Mouse (Mus musculus) midbrain, embryonic 16.5 days (tissue): ENCODE measurements around the gene Ppm1n. TPM values are rescaled to one million over a fixed set of nuclear protein-coding genes. Genes with fewer than 3 reads are reported as not detected.
"Not testable (repeated sequence)": the region's sequence is repeated elsewhere in the genome, so short reads cannot be mapped to it uniquely, and the experiment has no call there.

ENCODE experiments used
- ATAC-seq: fragments of 200-750 bp; cut with Nextera tagmentation; 2 replicates; pipeline ENCODE4 v1.8.0; 2017; ENCODE audit warnings: moderate TSS enrichment
- H3K27ac ChIP-seq: fragments of 300-500 bp; sonication (generic); 2 replicates; pipeline ENCODE4 v1.5.1; 2014; ENCODE audit warnings: mild to moderate bottlenecking, low read length, mixed read lengths
- H3K27me3 ChIP-seq: fragments of 300-500 bp; sonication (generic); 2 replicates; pipeline ENCODE4 v1.6.1; 2014; ENCODE audit warnings: low read depth, low read length, mixed read lengths; ENCODE audit not compliant: control insufficient read depth, insufficient read depth
- H3K36me3 ChIP-seq: fragments of 300-500 bp; sonication (generic); 2 replicates; pipeline ENCODE4 v1.6.1; 2014; ENCODE audit warnings: mild to moderate bottlenecking, low read length, moderate library complexity, mixed read lengths; ENCODE audit not compliant: control insufficient read depth, insufficient read depth
- H3K4me1 ChIP-seq: fragments of 300-500 bp; sonication (generic); 2 replicates; pipeline ENCODE4 v1.6.1; 2014; ENCODE audit warnings: mild to moderate bottlenecking, low read length, mixed read lengths; ENCODE audit not compliant: control insufficient read depth, insufficient read depth
- H3K4me2 ChIP-seq: fragments of 300-500 bp; sonication (generic); 2 replicates; pipeline ENCODE4 v1.6.1; 2014; ENCODE audit warnings: mild to moderate bottlenecking, low read length, mixed read lengths
- H3K4me3 ChIP-seq: fragments of 300-500 bp; sonication (generic); 2 replicates; pipeline ENCODE4 v1.5.1; 2014; ENCODE audit warnings: low read depth, mild to moderate bottlenecking, low read length, moderate library complexity, mixed read lengths
- H3K9ac ChIP-seq: fragments of 300-500 bp; sonication (generic); 2 replicates; pipeline ENCODE4 v1.6.1; 2014; ENCODE audit warnings: low read depth, low read length, mixed read lengths
- H3K9me3 ChIP-seq: fragments of 300-500 bp; sonication (generic); replicated peaks from 2 replicates; pipeline ENCODE4 v1.6.1; 2014; ENCODE audit warnings: mild to moderate bottlenecking, low read length, mixed read lengths; ENCODE audit not compliant: control insufficient read depth, poor library complexity, severe bottlenecking
- WGBS: fragments of 180-500 bp; shearing (Covaris S2); extraction: QIAGEN DNeasy Blood & Tissue Kit; methylation state at CpG from one replicate; pipeline ENCODE4 v1.1.7; 2014; 5-methylcytosine and 5-hydroxymethylcytosine counted together
- polyA plus RNA-seq: library from polyadenylated mRNA; unstranded; fragments of >200 nt; fragmentation: Nextera tagmentation; extraction: Ambion mirVana; gene quantifications from 2 replicates; pipeline ENCODE4 v1.2.1, GENCODE M21; 2015

Gene Ppm1n
- polyA plus RNA-seq, 1 experiment from 2014 or later = 1.6 TPM

GRCm38 (mm10) chr7:19295503-19296185, 15.8 kb upstream of the Ppm1n start:
- ATAC-seq = peak; percentile 53
- peaks cover 9% of the 10 kb centered on the region for H3K4me1 ChIP-seq
- no peaks in the 10 kb centered on the region for H3K9me3 ChIP-seq
- no peak overlapping the region for H3K4me3 ChIP-seq
- H3K4me2 ChIP-seq = peak overlapping the region; percentile 27; the same call in 1 of the 2 replicates
- no peak overlapping the region; the same call in 1 of the 2 replicates for H3K9ac ChIP-seq
- WGBS = 15% methylated on average over 20 of the region's 22 CpGs
- 0 out of 2 replicates have a peak overlapping the region, but pooled peaks have one; percentile 47 for H3K27ac ChIP-seq
- H3K27me3 ChIP-seq = no peaks in the 10 kb centered on the region
- H3K36me3 ChIP-seq = peaks cover 15% of the 10 kb centered on the region

- Histone ChIP-seq H3K9ac (0 out of 2 replicates have a peak overlapping the region, but pooled peaks have one; percentile 42), H3K9me3 (no peaks in the 10 kb centered on the region), H3K4me2 (peak overlapping the region; percentile 12; the same call in 1 of the 2 replicates), H3K4me1 (peaks cover 7% of the 10 kb centered on the region), H3K27ac (no peak overlapping the region), H3K27me3 (no peaks in the 10 kb centered on the region), H3K4me3 (peak overlapping the region; percentile 12; the same call in 1 of the 2 replicates), H3K36me3 (peaks cover 20% of the 10 kb centered on the region)
- ATAC-seq = no peak
- 7% methylated on average over 20 of the region's 20 CpGs for WGBS
These were observed 11.2 kb upstream of the Ppm1n start for GRCm38 (mm10) chr7:19290969-19291596.

GRCm38 (mm10) chr7:19284763-19285162, 4.9 kb upstream of the Ppm1n start:
- Histone ChIP-seq H3K4me2 (peak overlapping the region; percentile 71), H3K4me3 (no peak overlapping the region), H3K36me3 (peaks cover 4% of the 10 kb centered on the region), H3K4me1 (peaks cover 14% of the 10 kb centered on the region), H3K27me3 (peaks cover 15% of the 10 kb centered on the region), H3K27ac (no peak overlapping the region), H3K9me3 (no peaks in the 10 kb centered on the region), H3K9ac (no peak overlapping the region)
- ATAC-seq = no peak
- WGBS = 34% methylated on average over 4 of the region's 4 CpGs

GRCm38 (mm10) chr7:19283406-19283804, 3.5 kb upstream of the Ppm1n start:
- peak; percentile 22; the same call in 1 of the 2 replicates for ATAC-seq
- Histone ChIP-seq H3K9me3 (no peaks in the 10 kb centered on the region), H3K36me3 (peaks cover 4% of the 10 kb centered on the region), H3K27ac (peak overlapping the region; percentile 90), H3K27me3 (peaks cover 29% of the 10 kb centered on the region), H3K4me2 (peak overlapping the region; percentile 71), H3K9ac (peak overlapping the region; percentile 93), H3K4me3 (peak overlapping the region; percentile 75), H3K4me1 (peaks cover 21% of the 10 kb centered on the region)
- 17% methylated on average over 14 of the region's 14 CpGs for WGBS

GRCm38 (mm10) chr7:19282791-19283405, 3.0 kb upstream of the Ppm1n start:
- Histone ChIP-seq H3K9me3 (no peaks in the 10 kb centered on the region), H3K4me2 (peak overlapping the region; percentile 71), H3K27ac (peak overlapping the region; percentile 90), H3K27me3 (peaks cover 34% of the 10 kb centered on the region), H3K4me3 (peak overlapping the region; percentile 75), H3K9ac (peak overlapping the region; percentile 93), H3K4me1 (peaks cover 21% of the 10 kb centered on the region), H3K36me3 (peaks cover 4% of the 10 kb centered on the region; the same call in 1 of the 2 replicates)
- ATAC-seq = peak; percentile 80
- under 1% methylated on average over 30 of the region's 35 CpGs for WGBS

GRCm38 (mm10) chr7:19282385-19282784, 2.5 kb upstream of the Ppm1n start, which contains the start of gene Rtn2:
Rtn2 (plus strand) TSS chr7:19282624.
- WGBS = under 1% methylated on average over 28 of the region's 37 CpGs
- peak; percentile 84 for ATAC-seq
- H3K27ac ChIP-seq = peak within 1 kb of the TSS; percentile 90
- H3K9ac ChIP-seq = peak within 1 kb of the TSS; percentile 93
- H3K36me3 ChIP-seq = peaks cover 4% of the 10 kb centered on the region; the same call in 1 of the 2 replicates
- H3K9me3 ChIP-seq = no peaks in the 10 kb centered on the region
- H3K4me3 ChIP-seq = peak within 1 kb of the TSS; percentile 75
- peaks cover 39% of the 10 kb centered on the region for H3K27me3 ChIP-seq
- H3K4me2 ChIP-seq = peak within 1 kb of the TSS; percentile 71
- peaks cover 21% of the 10 kb centered on the region for H3K4me1 ChIP-seq

- not testable (repeated sequence) for H3K9me3 ChIP-seq, H3K36me3 ChIP-seq, H3K9ac ChIP-seq, ATAC-seq, H3K27ac ChIP-seq
- peaks cover 39% of the 10 kb centered on the region for H3K27me3 ChIP-seq
- peaks cover 21% of the 10 kb centered on the region for H3K4me1 ChIP-seq
- peak overlapping the region; percentile 71 for H3K4me2 ChIP-seq
- peak overlapping the region; percentile 75 for H3K4me3 ChIP-seq
- WGBS = 34% methylated on average over 6 of the region's 6 CpGs
These were observed 1.9 kb upstream of the Ppm1n start for GRCm38 (mm10) chr7:19281680-19282304.

- 3% methylated on average over 34 of the region's 34 CpGs for WGBS
- H3K27me3 ChIP-seq = peaks cover 39% of the 10 kb centered on the region
These were observed 812 bp downstream of the Ppm1n start for GRCm38 (mm10) chr7:19279052-19279451.

More at GRCm38 (mm10) chr7:19279052-19279451, 812 bp downstream of the Ppm1n start:
- no peaks in the 10 kb centered on the region for H3K9me3 ChIP-seq
- H3K36me3 ChIP-seq = no peaks in the 10 kb centered on the region
- peak overlapping the region; percentile 40 for H3K4me3 ChIP-seq
- peaks cover 14% of the 10 kb centered on the region for H3K4me1 ChIP-seq
- H3K4me2 ChIP-seq = peak overlapping the region; percentile 55
- no peak for ATAC-seq
- peak overlapping the region; percentile 48; the same call in 1 of the 2 replicates for H3K9ac ChIP-seq
- H3K27ac ChIP-seq = no peak overlapping the region
